Mouse (Mus musculus): Measurements from ENCODE around the gene Olfm2. TPM values are rescaled to one million over a fixed set of nuclear protein-coding genes. Genes with fewer than 3 reads are reported as not detected.

Gene Olfm2
- polyA plus RNA-seq, 1 experiment from 2014 or later = 2.3 TPM

DNA sequence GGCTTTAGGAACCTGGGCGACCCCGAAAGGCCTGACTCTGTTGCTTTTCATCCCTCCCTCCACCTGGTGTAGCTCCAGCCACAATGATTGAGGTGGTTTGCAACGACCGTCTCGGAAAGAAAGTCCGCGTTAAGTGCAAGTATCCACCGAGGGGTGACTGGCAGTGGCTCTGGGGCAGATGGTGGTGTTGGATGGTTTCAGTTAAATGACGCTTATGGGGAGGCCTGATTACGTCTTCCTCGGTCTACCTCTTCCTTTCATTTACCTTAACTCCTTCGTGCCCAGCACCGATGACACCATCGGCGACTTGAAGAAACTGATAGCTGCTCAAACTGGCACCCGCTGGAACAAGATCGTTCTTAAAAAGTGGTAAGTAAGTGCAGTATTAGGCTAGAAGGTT lies 101.0 kb downstream of the Olfm2 start:
- 5% methylated on average over 17 of the region's 17 CpGs for WGBS (ENCODE audit: insufficient replicate concordance)
- H3K4me1 ChIP-seq (ENCODE audit: control insufficient read depth, insufficient read depth, low read length) = peaks cover 14% of the 10 kb centered on the region
- H3K4me3 ChIP-seq (ENCODE audit: low read depth, low read length) = peak overlapping the region; percentile 97
- peak overlapping the region; percentile 46; the same call in 1 of the 2 replicates for H3K27ac ChIP-seq (ENCODE audit: low read depth, low read length)
- no peak for ATAC-seq (replicated peaks; ENCODE audit: insufficient number of reproducible peaks, low FRiP score, low TSS enrichment)
- H3K4me2 ChIP-seq = peak overlapping the region; percentile 98
- H3K9me3 ChIP-seq (replicated peaks; ENCODE audit: control insufficient read depth, low read length) = no peaks in the 10 kb centered on the region
- peak overlapping the region; percentile 91 for H3K9ac ChIP-seq (ENCODE audit: low read depth, low read length)
- no peaks in the 10 kb centered on the region for H3K36me3 ChIP-seq (ENCODE audit: control insufficient read depth, insufficient read depth, low read length)
- no peaks in the 10 kb centered on the region for H3K27me3 ChIP-seq (ENCODE audit: control insufficient read depth, insufficient read depth, low read length)

DNA sequence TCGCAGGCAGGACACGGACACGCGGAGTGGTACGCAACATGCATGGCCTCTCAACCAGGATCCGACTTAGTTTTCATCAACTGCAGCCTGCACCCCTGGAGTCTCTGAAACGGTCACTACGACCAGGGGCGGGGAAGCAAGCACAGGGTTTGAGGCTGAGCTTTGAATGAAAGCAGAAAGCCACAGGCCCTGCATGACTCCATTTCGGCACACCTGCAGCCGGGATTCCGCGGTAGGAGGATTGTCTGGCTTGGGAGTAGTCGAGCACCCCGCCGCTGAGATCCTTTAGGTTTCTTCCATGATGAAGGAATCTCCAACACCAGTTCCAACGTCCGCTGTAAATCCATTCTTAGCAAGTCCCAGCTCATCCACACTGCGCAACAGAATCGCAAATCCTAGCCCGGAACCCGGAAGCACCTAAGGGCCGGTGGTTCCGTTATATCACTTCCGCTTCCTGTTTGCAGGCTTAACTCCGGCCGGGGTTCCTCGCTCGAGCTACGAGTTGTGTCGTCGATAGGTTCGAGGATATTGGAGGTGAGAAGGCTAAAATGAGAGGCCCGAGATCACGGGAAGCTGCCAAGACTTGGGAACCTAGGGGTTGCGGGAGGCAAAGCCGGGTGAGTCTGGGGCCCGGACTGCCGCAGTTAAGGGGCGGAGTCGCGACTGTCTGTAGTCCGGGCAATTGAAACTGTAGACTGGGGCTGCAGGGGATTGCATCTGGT lies 101.6 kb downstream of the Olfm2 start, which contains the start of gene Fbxl12:
Gene Fbxl12 (minus strand): TSS at position 408 of the 722 bp plus-strand sequence.
- H3K4me2 ChIP-seq = peak within 1 kb of the TSS; percentile 98
- H3K4me3 ChIP-seq (ENCODE audit: low read depth, low read length) = peak within 1 kb of the TSS; percentile 97
- peaks cover 14% of the 10 kb centered on the region for H3K4me1 ChIP-seq (ENCODE audit: control insufficient read depth, insufficient read depth, low read length)
- no peak for ATAC-seq (replicated peaks; ENCODE audit: insufficient number of reproducible peaks, low FRiP score, low TSS enrichment)
- peak within 1 kb of the TSS; percentile 94; the same call in 1 of the 2 replicates for H3K27ac ChIP-seq (ENCODE audit: low read depth, low read length)
- H3K36me3 ChIP-seq (ENCODE audit: control insufficient read depth, insufficient read depth, low read length) = no peaks in the 10 kb centered on the region
- no peaks in the 10 kb centered on the region for H3K9me3 ChIP-seq (replicated peaks; ENCODE audit: control insufficient read depth, low read length)
- under 1% methylated on average over 43 of the region's 43 CpGs for WGBS (ENCODE audit: insufficient replicate concordance)
- no peaks in the 10 kb centered on the region for H3K27me3 ChIP-seq (ENCODE audit: control insufficient read depth, insufficient read depth, low read length)
- peak within 1 kb of the TSS; percentile 91 for H3K9ac ChIP-seq (ENCODE audit: low read depth, low read length)

DNA sequence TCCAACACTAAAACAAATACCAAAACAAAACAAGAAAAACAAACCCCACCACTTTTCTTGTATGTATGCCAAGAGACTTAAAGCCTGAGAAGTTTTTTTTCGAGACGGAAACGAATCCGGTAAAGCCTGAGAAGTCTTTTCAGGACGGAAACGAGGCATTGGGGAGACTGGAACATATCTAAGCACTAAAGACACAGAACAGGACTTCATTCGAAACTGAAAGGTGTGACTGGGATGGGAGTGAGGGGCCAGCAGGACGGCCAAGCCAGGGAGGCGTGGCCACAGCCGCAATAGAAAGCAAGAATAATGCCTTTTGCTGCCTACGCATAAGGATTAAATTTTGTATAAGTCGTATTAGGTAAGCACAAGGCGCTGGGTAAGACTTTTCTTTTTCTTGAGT lies 102.4 kb downstream of the Olfm2 start:
- H3K4me3 ChIP-seq (ENCODE audit: low read depth, low read length) = peak overlapping the region; percentile 97
- 8% methylated on average over 13 of the region's 13 CpGs for WGBS (ENCODE audit: insufficient replicate concordance)
- H3K4me2 ChIP-seq = peak overlapping the region; percentile 98
- H3K36me3 ChIP-seq (ENCODE audit: control insufficient read depth, insufficient read depth, low read length) = peaks cover 2% of the 10 kb centered on the region; the same call in 1 of the 2 replicates
- ATAC-seq (replicated peaks; ENCODE audit: insufficient number of reproducible peaks, low FRiP score, low TSS enrichment) = no peak
- H3K9ac ChIP-seq (ENCODE audit: low read depth, low read length) = peak overlapping the region; percentile 91
- H3K27ac ChIP-seq (ENCODE audit: low read depth, low read length) = peak overlapping the region; percentile 94; the same call in 1 of the 2 replicates
- H3K4me1 ChIP-seq (ENCODE audit: control insufficient read depth, insufficient read depth, low read length) = peaks cover 14% of the 10 kb centered on the region
- H3K27me3 ChIP-seq (ENCODE audit: control insufficient read depth, insufficient read depth, low read length) = no peaks in the 10 kb centered on the region
- no peaks in the 10 kb centered on the region for H3K9me3 ChIP-seq (replicated peaks; ENCODE audit: control insufficient read depth, low read length)

DNA sequence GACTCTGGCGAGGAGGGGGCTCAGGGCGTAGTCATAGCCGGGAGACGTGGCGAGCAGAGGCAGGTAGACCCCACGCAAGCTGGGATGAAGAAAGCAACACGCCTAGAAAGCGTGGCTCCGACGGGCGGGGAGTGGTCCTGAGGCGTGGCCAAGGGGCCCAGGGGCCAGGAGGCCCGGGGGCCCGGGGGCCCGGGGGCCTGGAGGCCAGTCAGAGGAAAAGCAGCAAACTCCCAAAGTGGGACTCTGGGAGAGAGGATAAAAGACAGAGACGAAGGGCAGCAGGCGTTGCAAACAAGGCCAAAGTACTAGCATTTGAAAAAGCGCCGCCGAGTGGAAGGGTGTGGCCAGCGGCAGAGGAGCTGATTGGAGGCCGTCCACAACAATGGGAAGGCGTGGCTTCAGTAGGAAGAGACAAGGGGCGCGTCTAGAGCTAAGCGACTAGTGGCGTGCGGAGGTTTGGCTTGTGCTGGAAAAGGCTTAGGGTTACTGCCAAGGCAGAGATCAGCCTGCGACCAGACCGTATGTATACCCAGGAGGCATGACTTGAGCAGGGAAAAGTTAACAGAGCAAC lies 103.2 kb downstream of the Olfm2 start:
- H3K4me3 ChIP-seq (ENCODE audit: low read depth, low read length) = peak overlapping the region; percentile 97
- ATAC-seq (replicated peaks; ENCODE audit: insufficient number of reproducible peaks, low FRiP score, low TSS enrichment) = peak; percentile 83
- H3K36me3 ChIP-seq (ENCODE audit: control insufficient read depth, insufficient read depth, low read length) = peaks cover 6% of the 10 kb centered on the region; the same call in 1 of the 2 replicates
- H3K9me3 ChIP-seq (replicated peaks; ENCODE audit: control insufficient read depth, low read length) = no peaks in the 10 kb centered on the region
- peak overlapping the region; percentile 91 for H3K9ac ChIP-seq (ENCODE audit: low read depth, low read length)
- WGBS (ENCODE audit: insufficient replicate concordance) = under 1% methylated on average over 30 of the region's 30 CpGs
- no peaks in the 10 kb centered on the region for H3K27me3 ChIP-seq (ENCODE audit: control insufficient read depth, insufficient read depth, low read length)
- peak overlapping the region; percentile 94 for H3K27ac ChIP-seq (ENCODE audit: low read depth, low read length)
- peaks cover 18% of the 10 kb centered on the region for H3K4me1 ChIP-seq (ENCODE audit: control insufficient read depth, insufficient read depth, low read length)
- peak overlapping the region; percentile 98 for H3K4me2 ChIP-seq

DNA sequence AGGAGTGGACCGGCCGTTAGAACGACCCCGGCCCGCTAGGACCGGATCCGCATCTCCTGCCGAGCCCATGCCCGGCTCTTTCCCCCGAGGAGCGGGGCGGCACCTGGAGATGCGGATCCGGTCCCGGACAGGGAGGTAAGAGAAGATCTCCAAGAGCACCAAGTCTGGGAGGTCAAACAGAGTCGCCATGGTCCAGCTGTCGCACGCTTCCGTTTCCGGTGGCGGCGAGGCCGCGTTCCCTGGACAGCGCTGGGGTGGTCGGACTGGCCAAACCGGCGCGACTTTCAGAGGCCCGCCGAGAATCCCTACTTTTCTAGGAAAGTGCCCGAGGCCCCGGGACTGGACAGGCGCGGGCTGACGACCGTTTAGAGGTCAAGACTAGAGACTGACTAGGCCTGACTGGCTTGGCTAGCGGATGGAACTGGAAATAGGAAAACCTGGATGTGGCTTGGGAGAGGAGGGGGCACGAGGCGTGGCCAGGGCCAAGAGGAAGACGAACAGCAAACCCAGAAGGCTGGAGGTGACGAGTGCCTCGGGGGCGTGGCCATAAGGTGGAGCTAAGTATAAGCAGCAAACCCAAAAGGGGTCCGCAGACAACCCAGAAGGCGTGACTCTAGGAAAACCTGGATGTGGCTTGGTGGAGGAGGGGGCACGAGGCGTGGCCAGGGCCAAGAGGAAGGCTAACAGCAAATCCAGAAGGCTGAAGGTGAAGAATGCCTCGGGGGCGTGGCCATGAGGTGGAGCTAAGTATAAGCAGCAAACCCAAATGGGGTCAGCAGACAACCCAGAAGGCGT lies 103.9 kb downstream of the Olfm2 start, which contains the start of gene Ubl5:
Gene Ubl5 (plus strand): TSS at position 778 of the 795 bp plus-strand sequence.
- peak within 1 kb of the TSS; percentile 97 for H3K4me3 ChIP-seq (ENCODE audit: low read depth, low read length)
- H3K4me2 ChIP-seq = peak within 1 kb of the TSS; percentile 98
- peak within 1 kb of the TSS; percentile 91 for H3K9ac ChIP-seq (ENCODE audit: low read depth, low read length)
- H3K36me3 ChIP-seq (ENCODE audit: control insufficient read depth, insufficient read depth, low read length) = peaks cover 6% of the 10 kb centered on the region; the same call in 1 of the 2 replicates
- WGBS (ENCODE audit: insufficient replicate concordance) = under 1% methylated on average over 51 of the region's 51 CpGs
- peaks cover 18% of the 10 kb centered on the region for H3K4me1 ChIP-seq (ENCODE audit: control insufficient read depth, insufficient read depth, low read length)
- peak; percentile 90 for ATAC-seq (replicated peaks; ENCODE audit: insufficient number of reproducible peaks, low FRiP score, low TSS enrichment)
- no peaks in the 10 kb centered on the region for H3K27me3 ChIP-seq (ENCODE audit: control insufficient read depth, insufficient read depth, low read length)
- H3K9me3 ChIP-seq (replicated peaks; ENCODE audit: control insufficient read depth, low read length) = no peaks in the 10 kb centered on the region
- H3K27ac ChIP-seq (ENCODE audit: low read depth, low read length) = peak within 1 kb of the TSS; percentile 94

DNA sequence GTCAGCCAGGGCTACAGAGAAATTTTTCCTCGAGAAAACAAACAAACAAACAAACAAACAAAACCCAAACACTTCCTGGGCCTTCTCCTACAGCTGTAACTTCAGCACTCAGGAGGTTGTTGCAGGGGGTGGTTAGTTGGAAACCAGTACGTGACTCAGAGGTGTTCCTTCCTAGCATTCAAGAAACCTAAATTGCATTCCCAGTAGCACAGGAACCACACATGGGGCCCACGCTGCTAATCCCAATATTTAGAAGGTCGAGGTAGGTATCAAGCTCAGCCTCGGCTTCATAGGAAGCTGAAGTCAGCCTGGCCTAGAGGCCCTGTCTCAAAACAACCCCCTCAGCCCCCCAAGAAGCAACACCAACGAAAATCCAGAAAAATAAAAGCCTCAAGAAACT lies 104.6 kb downstream of the Olfm2 start:
- H3K36me3 ChIP-seq (ENCODE audit: control insufficient read depth, insufficient read depth, low read length) = peaks cover 6% of the 10 kb centered on the region; the same call in 1 of the 2 replicates
- no peak for ATAC-seq (replicated peaks; ENCODE audit: insufficient number of reproducible peaks, low FRiP score, low TSS enrichment)
- 20% methylated on average over 6 of the region's 6 CpGs for WGBS (ENCODE audit: insufficient replicate concordance)
- peaks cover 18% of the 10 kb centered on the region for H3K4me1 ChIP-seq (ENCODE audit: control insufficient read depth, insufficient read depth, low read length)
- no peak overlapping the region; the same call in 1 of the 2 replicates for H3K27ac ChIP-seq (ENCODE audit: low read depth, low read length)
- H3K4me2 ChIP-seq = peak overlapping the region; percentile 98
- H3K27me3 ChIP-seq (ENCODE audit: control insufficient read depth, insufficient read depth, low read length) = no peaks in the 10 kb centered on the region
- H3K9me3 ChIP-seq (replicated peaks; ENCODE audit: control insufficient read depth, low read length) = no peaks in the 10 kb centered on the region
- peak overlapping the region; percentile 97 for H3K4me3 ChIP-seq (ENCODE audit: low read depth, low read length)
- H3K9ac ChIP-seq (ENCODE audit: low read depth, low read length) = peak overlapping the region; percentile 91

DNA sequence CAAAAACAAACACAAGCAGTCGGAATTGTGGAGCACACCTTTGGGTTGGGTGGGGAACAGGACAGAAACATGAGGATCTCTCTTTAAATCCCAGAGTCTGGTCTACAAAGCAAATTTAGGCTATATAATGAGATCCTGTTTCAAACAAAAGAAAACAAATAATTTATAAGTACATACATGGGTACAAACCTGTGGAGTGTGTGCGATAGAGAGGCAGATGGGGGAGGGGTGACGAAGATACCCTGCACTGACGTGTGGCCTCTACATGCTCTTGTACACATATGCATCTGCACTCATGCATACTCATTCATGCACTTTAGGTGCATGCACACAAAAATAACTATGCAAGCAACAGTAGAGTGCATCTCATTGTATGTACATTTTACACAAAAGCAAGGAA lies 106.7 kb downstream of the Olfm2 start:
- ATAC-seq (replicated peaks; ENCODE audit: insufficient number of reproducible peaks, low FRiP score, low TSS enrichment) = no peak
- Histone ChIP-seq H3K4me3 (ENCODE audit: low read depth, low read length) (no peak overlapping the region), H3K36me3 (ENCODE audit: control insufficient read depth, insufficient read depth, low read length) (peaks cover 6% of the 10 kb centered on the region; the same call in 1 of the 2 replicates), H3K9me3 (replicated peaks; ENCODE audit: control insufficient read depth, low read length) (no peaks in the 10 kb centered on the region), H3K4me2 (no peak overlapping the region), H3K9ac (ENCODE audit: low read depth, low read length) (no peak overlapping the region), H3K4me1 (ENCODE audit: control insufficient read depth, insufficient read depth, low read length) (peaks cover 15% of the 10 kb centered on the region; the same call in 1 of the 2 replicates), H3K27me3 (ENCODE audit: control insufficient read depth, insufficient read depth, low read length) (no peaks in the 10 kb centered on the region), H3K27ac (ENCODE audit: low read depth, low read length) (no peak overlapping the region)
- 93% methylated on average over 4 of the region's 4 CpGs for WGBS (ENCODE audit: insufficient replicate concordance)

DNA sequence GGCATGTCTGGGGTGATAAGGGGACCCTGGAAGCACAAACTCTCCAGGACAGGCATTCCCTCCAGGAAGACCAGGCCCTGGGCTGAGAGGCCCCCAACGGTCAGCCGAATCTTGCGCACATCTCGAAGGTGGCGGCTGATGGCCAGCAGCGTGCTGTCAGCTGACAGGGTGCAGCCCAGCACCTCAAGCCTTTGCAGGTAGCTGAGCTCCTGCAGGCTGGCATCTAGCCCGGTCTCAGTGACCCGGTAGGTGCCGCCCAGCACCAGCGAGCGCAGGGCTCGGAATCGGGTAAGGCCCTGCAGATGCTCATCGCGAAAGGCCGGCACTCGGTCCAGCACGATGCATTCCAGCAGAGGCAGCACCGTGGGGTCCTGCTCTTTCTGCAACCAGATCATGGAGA lies 107.6 kb downstream of the Olfm2 start:
- ATAC-seq (replicated peaks; ENCODE audit: insufficient number of reproducible peaks, low FRiP score, low TSS enrichment) = no peak
- H3K9ac ChIP-seq (ENCODE audit: low read depth, low read length) = no peak overlapping the region

More for the DNA sequence above, 107.6 kb downstream of the Olfm2 start:
- Histone ChIP-seq H3K4me3 (ENCODE audit: low read depth, low read length) (no peak overlapping the region), H3K27me3 (ENCODE audit: control insufficient read depth, insufficient read depth, low read length) (no peaks in the 10 kb centered on the region), H3K4me2 (no peak overlapping the region), H3K4me1 (ENCODE audit: control insufficient read depth, insufficient read depth, low read length) (peaks cover 12% of the 10 kb centered on the region; the same call in 1 of the 2 replicates), H3K27ac (ENCODE audit: low read depth, low read length) (no peak overlapping the region), H3K9me3 (replicated peaks; ENCODE audit: control insufficient read depth, low read length) (no peaks in the 10 kb centered on the region), H3K36me3 (ENCODE audit: control insufficient read depth, insufficient read depth, low read length) (peaks cover 6% of the 10 kb centered on the region; the same call in 1 of the 2 replicates)
- 85% methylated on average over 19 of the region's 19 CpGs for WGBS (ENCODE audit: insufficient replicate concordance)

All from heart, embryonic 11.5 days (tissue).